Mouse (Mus musculus): Measurements from ENCODE around the gene Gli2. TPM values are rescaled to one million over a fixed set of nuclear protein-coding genes. Genes with fewer than 3 reads are reported as not detected.
A peak's percentile ranks its signal among the peaks of the same experiment; 100 is the strongest.

Gli2 gene
- polyA plus RNA-seq, 1 experiment: 0.65 TPM

DNA sequence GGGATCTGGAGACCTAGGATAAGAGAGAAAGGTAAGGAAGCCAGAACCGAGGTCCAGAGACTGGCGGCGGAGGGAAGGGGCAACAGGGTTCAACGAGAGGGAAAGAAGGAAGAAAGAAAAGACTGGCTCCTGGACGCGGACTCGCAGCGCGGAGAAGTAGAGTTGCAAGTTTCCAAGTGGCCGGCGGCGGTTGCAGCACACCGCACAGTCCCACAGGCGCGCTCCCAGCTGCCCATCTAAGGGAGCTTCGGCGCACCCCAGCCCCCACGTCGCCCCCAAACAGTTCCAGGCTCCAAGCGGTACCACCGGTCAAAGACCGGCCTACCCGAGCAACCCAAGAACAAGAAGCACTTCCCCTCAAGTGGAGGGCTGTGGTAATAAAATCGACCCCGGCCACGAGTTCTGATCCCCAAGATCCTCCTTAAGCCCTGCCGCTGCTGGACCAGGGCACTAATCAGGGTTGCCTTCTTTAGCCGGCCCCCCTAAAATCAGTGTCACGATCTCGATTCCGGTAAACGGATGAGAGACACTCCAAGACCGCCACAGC is 715 bp downstream of the Gli2 start:
- peak overlapping the region; percentile 46 for H3ac ChIP-seq (ENCODE audit: control insufficient read depth, insufficient read length)
- peak overlapping the region; percentile 24 for H3K4me3 ChIP-seq
- no peaks in the 10 kb centered on the region for H3K36me3 ChIP-seq (ENCODE audit: control insufficient read depth, insufficient read depth)
- H3K27me3 ChIP-seq (ENCODE audit: control insufficient read depth, insufficient read depth, insufficient read length): peaks cover 13% of the 10 kb centered on the region
- H3K79me2 ChIP-seq (ENCODE audit: control insufficient read depth, insufficient read depth): no peaks in the 10 kb centered on the region
- peak overlapping the region; percentile 75 for H3K4me2 ChIP-seq (ENCODE audit: low read depth)
- TF ChIP-seq USF1 (IDR thresholded peaks at IDR 0.05; ENCODE audit: low read depth) (no peak), MYOD1 (IDR thresholded peaks at IDR 0.05; ENCODE audit: control insufficient read depth in 1 of 3, insufficient read length in 2 of 3, low read depth in 2 of 3) (no peak), REST (IDR thresholded peaks at IDR 0.05; ENCODE audit: insufficient read depth, insufficient read length) (no peak), SRF (IDR thresholded peaks at IDR 0.05; ENCODE audit: control insufficient read depth, insufficient read length, low read depth) (no peak), MAX (IDR thresholded peaks at IDR 0.05; ENCODE audit: low read depth) (no peak), TCF12 (IDR thresholded peaks at IDR 0.05; ENCODE audit: insufficient read depth, poor library complexity, severe bottlenecking) (no peak), MYOG (IDR thresholded peaks at IDR 0.05; ENCODE audit: control insufficient read depth in 1 of 3, insufficient read depth in 1 of 3, insufficient read length in 2 of 3, low read depth in 2 of 3) (no peak), CEBPB (IDR thresholded peaks at IDR 0.05; ENCODE audit: insufficient read depth, poor library complexity, severe bottlenecking) (no peak), TCF3 (IDR thresholded peaks at IDR 0.05; ENCODE audit: insufficient read length, low read depth) (no peak), POLR2A (IDR thresholded peaks at IDR 0.05; ENCODE audit: insufficient read length, low read depth) (no peak), POLR2AphosphoS2 (IDR thresholded peaks at IDR 0.05; ENCODE audit: insufficient read length, low read depth) (no peak)

- TF ChIP-seq TCF12 (IDR thresholded peaks at IDR 0.05; ENCODE audit: insufficient read depth, poor library complexity, severe bottlenecking) (no peak), MYOG (IDR thresholded peaks at IDR 0.05; ENCODE audit: control insufficient read depth in 1 of 3, insufficient read depth in 1 of 3, insufficient read length in 2 of 3, low read depth in 2 of 3) (no peak), E2F4 (IDR thresholded peaks at IDR 0.05; ENCODE audit: insufficient read depth) (no peak), REST (IDR thresholded peaks at IDR 0.05; ENCODE audit: insufficient read depth, insufficient read length) (no peak), MAX (IDR thresholded peaks at IDR 0.05; ENCODE audit: low read depth) (no peak), SRF (IDR thresholded peaks at IDR 0.05; ENCODE audit: control insufficient read depth, insufficient read length, low read depth) (no peak), POLR2AphosphoS2 (IDR thresholded peaks at IDR 0.05; ENCODE audit: insufficient read length, low read depth) (no peak), TCF3 (IDR thresholded peaks at IDR 0.05; ENCODE audit: insufficient read length, low read depth) (no peak), MYOD1 (IDR thresholded peaks at IDR 0.05; ENCODE audit: control insufficient read depth in 1 of 3, insufficient read length in 2 of 3, low read depth in 2 of 3) (no peak), CEBPB (IDR thresholded peaks at IDR 0.05; ENCODE audit: insufficient read depth, poor library complexity, severe bottlenecking) (no peak), USF1 (IDR thresholded peaks at IDR 0.05; ENCODE audit: low read depth) (no peak), POLR2A (IDR thresholded peaks at IDR 0.05; ENCODE audit: insufficient read length, low read depth) (no peak)
- Histone ChIP-seq H3K79me2 (ENCODE audit: control insufficient read depth, insufficient read depth) (no peaks in the 10 kb centered on the region), H3K4me3 (peak overlapping the region; percentile 24), H3K4me2 (ENCODE audit: low read depth) (peak overlapping the region; percentile 75), H3K36me3 (ENCODE audit: control insufficient read depth, insufficient read depth) (no peaks in the 10 kb centered on the region), H3ac (ENCODE audit: control insufficient read depth, insufficient read length) (no peak overlapping the region), H3K27me3 (ENCODE audit: control insufficient read depth, insufficient read depth, insufficient read length) (peaks cover 12% of the 10 kb centered on the region)
Observed at GRCm38 (mm10) chr1:119051938-119052551, 1.4 kb downstream of the Gli2 start.

- H3K27me3 ChIP-seq (ENCODE audit: control insufficient read depth, insufficient read depth, insufficient read length): peaks cover 9% of the 10 kb centered on the region
- peak overlapping the region; percentile 24 for H3K4me3 ChIP-seq
- H3ac ChIP-seq (ENCODE audit: control insufficient read depth, insufficient read length): no peak overlapping the region
- no peaks in the 10 kb centered on the region for H3K79me2 ChIP-seq (ENCODE audit: control insufficient read depth, insufficient read depth)
- peak overlapping the region; percentile 75 for H3K4me2 ChIP-seq (ENCODE audit: low read depth)
- no peak for TF ChIP-seq TCF3 (IDR thresholded peaks at IDR 0.05; ENCODE audit: insufficient read length, low read depth)
- no peak for TF ChIP-seq MYOD1 (IDR thresholded peaks at IDR 0.05; ENCODE audit: control insufficient read depth in 1 of 3, insufficient read length in 2 of 3, low read depth in 2 of 3)
- TF ChIP-seq USF1 (IDR thresholded peaks at IDR 0.05; ENCODE audit: low read depth): no peak
- no peak for TF ChIP-seq E2F4 (IDR thresholded peaks at IDR 0.05; ENCODE audit: insufficient read depth)
- TF ChIP-seq POLR2A (IDR thresholded peaks at IDR 0.05; ENCODE audit: insufficient read length, low read depth): no peak
- H3K36me3 ChIP-seq (ENCODE audit: control insufficient read depth, insufficient read depth): no peaks in the 10 kb centered on the region
Observed at GRCm38 (mm10) chr1:119051192-119051937, 2.1 kb downstream of the Gli2 start.

GRCm38 (mm10) chr1:119049812-119050615 is 3.4 kb downstream of the Gli2 start:
- TF ChIP-seq MAX (IDR thresholded peaks at IDR 0.05; ENCODE audit: low read depth): no peak
- TF ChIP-seq E2F4 (IDR thresholded peaks at IDR 0.05; ENCODE audit: insufficient read depth): no peak
- TF ChIP-seq SRF (IDR thresholded peaks at IDR 0.05; ENCODE audit: control insufficient read depth, insufficient read length, low read depth): no peak
- no peak for TF ChIP-seq TCF3 (IDR thresholded peaks at IDR 0.05; ENCODE audit: insufficient read length, low read depth)
- no peak for TF ChIP-seq POLR2A (IDR thresholded peaks at IDR 0.05; ENCODE audit: insufficient read length, low read depth)
- no peak for TF ChIP-seq CEBPB (IDR thresholded peaks at IDR 0.05; ENCODE audit: insufficient read depth, poor library complexity, severe bottlenecking)
- no peak for TF ChIP-seq TCF12 (IDR thresholded peaks at IDR 0.05; ENCODE audit: insufficient read depth, poor library complexity, severe bottlenecking)
- no peak for TF ChIP-seq POLR2AphosphoS2 (IDR thresholded peaks at IDR 0.05; ENCODE audit: insufficient read length, low read depth)
- TF ChIP-seq MYOD1 (IDR thresholded peaks at IDR 0.05; ENCODE audit: control insufficient read depth in 1 of 3, insufficient read length in 2 of 3, low read depth in 2 of 3): no peak
- TF ChIP-seq USF1 (IDR thresholded peaks at IDR 0.05; ENCODE audit: low read depth): no peak
- TF ChIP-seq REST (IDR thresholded peaks at IDR 0.05; ENCODE audit: insufficient read depth, insufficient read length): no peak
- no peak for TF ChIP-seq MYOG (IDR thresholded peaks at IDR 0.05; ENCODE audit: control insufficient read depth in 1 of 3, insufficient read depth in 1 of 3, insufficient read length in 2 of 3, low read depth in 2 of 3)
- no peaks in the 10 kb centered on the region for H3K79me2 ChIP-seq (ENCODE audit: control insufficient read depth, insufficient read depth)
- H3K4me2 ChIP-seq (ENCODE audit: low read depth): no peak overlapping the region
- no peak overlapping the region for H3ac ChIP-seq (ENCODE audit: control insufficient read depth, insufficient read length)
- peaks cover 9% of the 10 kb centered on the region for H3K27me3 ChIP-seq (ENCODE audit: control insufficient read depth, insufficient read depth, insufficient read length)
- H3K4me3 ChIP-seq: no peak overlapping the region
- no peaks in the 10 kb centered on the region for H3K36me3 ChIP-seq (ENCODE audit: control insufficient read depth, insufficient read depth)

Measured in myocyte (in vitro differentiated cells).